10 mouse cellular contexts compared by ENCODE assay signal in the genomic region with DNA sequence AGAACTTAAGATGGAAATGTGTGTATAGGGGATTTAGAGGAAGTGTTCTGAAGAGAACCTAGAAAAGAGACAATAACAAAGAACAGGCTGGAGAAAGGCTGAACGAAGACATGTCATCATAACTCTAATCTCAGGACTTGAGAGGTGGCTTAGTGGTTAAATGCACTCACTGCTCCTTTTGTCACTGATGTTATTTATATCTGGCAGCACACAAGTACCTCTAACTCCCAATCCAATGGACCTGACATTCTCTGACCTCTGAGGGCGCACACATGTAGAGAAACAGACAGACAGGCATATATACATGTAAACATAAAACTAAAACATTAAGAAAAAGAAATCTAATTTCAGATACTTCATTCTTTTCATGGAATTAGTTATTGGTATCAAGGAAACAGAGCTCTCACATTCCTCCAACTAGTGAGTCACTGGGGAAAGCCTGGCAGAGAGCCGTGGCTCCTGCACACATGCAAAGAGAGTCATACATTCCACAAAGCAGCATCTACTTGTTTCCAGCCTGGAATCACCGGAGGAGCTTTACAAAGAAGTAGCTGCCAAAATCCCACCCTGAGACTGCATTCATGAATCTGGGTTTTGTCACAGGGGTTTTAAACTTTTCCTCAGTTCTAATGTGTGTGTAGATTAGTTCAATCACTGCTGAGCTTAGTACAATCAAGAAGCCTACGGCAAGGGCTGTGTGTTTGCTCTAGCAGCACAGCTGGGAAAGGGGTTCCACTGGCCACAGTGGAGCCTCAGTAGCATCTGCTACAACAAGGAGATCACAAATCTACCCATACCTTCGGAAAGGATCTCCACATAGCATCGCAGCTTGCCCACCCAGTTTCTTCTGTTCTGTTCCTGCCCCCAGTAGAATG.
DNase-seq lines count a peak whose midpoint lies in the region; ATAC-seq and TF ChIP-seq lines count a peak whose summit lies in the region.
"Had no signal": no experiment of that assay in that cellular context is flagged by ENCODE, and none has a peak within 500 bp of the region (broad histone marks: within the 10 kb centered on the region; RNA-seq: fewer than 3 reads in every experiment).

No protein-coding gene starts in this region.

- ATAC-seq in limb, embryonic 13.5 days (ENCODE audit: low FRiP score, low read depth), result peak; percentile 76; the same call in 1 of the 2 replicates
- ATAC-seq in CD4-positive, CD25-positive, alpha-beta regulatory T cell, adult 4 months, result no peak
- ATAC-seq in hindbrain, postnatal 0 days, result no peak
- no peak for ATAC-seq in liver, embryonic 12.5 days

- H3K9ac ChIP-seq in limb, embryonic 13.5 days, result no peak overlapping the region
- no peak overlapping the region for H3K9ac ChIP-seq in hindbrain, postnatal 0 days (replicated peaks; ENCODE audit: low read length)
- H3K9ac ChIP-seq in liver, embryonic 12.5 days, result no peak overlapping the region
- H3K9ac ChIP-seq: hindbrain, embryonic 14.5 days had no signal

- TF ChIP-seq POLR2A in embryonic fibroblast, embryonic 13.5 days (IDR thresholded peaks at IDR 0.05; ENCODE audit: low read depth, low read length), result no peak

- TF ChIP-seq CTCF in embryonic fibroblast, embryonic 13.5 days (IDR thresholded peaks at IDR 0.05; ENCODE audit: borderline replicate concordance, insufficient read depth, low read length), result no peak
- TF ChIP-seq CTCF in hindbrain, postnatal 0 days (IDR thresholded peaks at IDR 0.05; ENCODE audit: low read depth), result no peak

- no peaks in the 10 kb centered on the region for H3K36me3 ChIP-seq in limb, embryonic 13.5 days
- H3K36me3 ChIP-seq in limb, embryonic 10.5 days, result no peaks in the 10 kb centered on the region
- H3K36me3 ChIP-seq in hindbrain, postnatal 0 days (ENCODE audit: insufficient read depth, low read length), result no peaks in the 10 kb centered on the region
- no peaks in the 10 kb centered on the region for H3K36me3 ChIP-seq in liver, embryonic 12.5 days
- H3K36me3 ChIP-seq: G1E had no signal

- no peak overlapping the region for H3K27ac ChIP-seq in limb, embryonic 13.5 days
- H3K27ac ChIP-seq in limb, embryonic 10.5 days, result no peak overlapping the region
- peak overlapping the region; percentile 91 for H3K27ac ChIP-seq in embryonic fibroblast, embryonic 13.5 days (ENCODE audit: insufficient read depth, low read length)
- H3K27ac ChIP-seq in hindbrain, postnatal 0 days, result no peak overlapping the region
- H3K27ac ChIP-seq in liver, embryonic 12.5 days, result no peak overlapping the region
- H3K27ac ChIP-seq: hindbrain, embryonic 14.5 days had no signal

- no peak overlapping the region for H3K4me3 ChIP-seq in limb, embryonic 13.5 days
- H3K4me3 ChIP-seq in limb, embryonic 10.5 days, result no peak overlapping the region
- H3K4me3 ChIP-seq in embryonic fibroblast, embryonic 13.5 days (ENCODE audit: insufficient read depth, low read length), result no peak overlapping the region
- H3K4me3 ChIP-seq in hindbrain, postnatal 0 days (ENCODE audit: low read length), result no peak overlapping the region
- no peak overlapping the region for H3K4me3 ChIP-seq in liver, embryonic 12.5 days

- no peak for DNase-seq in limb, embryonic 10.5 days (ENCODE audit: low spot score)
- peak; percentile 71 for DNase-seq in heart, postnatal 4 days
- peak; percentile 49 for DNase-seq in right cerebral cortex, postnatal 25 days
- no peak for DNase-seq in hindbrain, postnatal 0 days (ENCODE audit: low spot score)

- H3K27me3 ChIP-seq in limb, embryonic 13.5 days, result no peaks in the 10 kb centered on the region
- H3K27me3 ChIP-seq in limb, embryonic 10.5 days (ENCODE audit: low read depth, poor library complexity, severe bottlenecking), result no peaks in the 10 kb centered on the region
- no peaks in the 10 kb centered on the region for H3K27me3 ChIP-seq in hindbrain, postnatal 0 days (ENCODE audit: insufficient read depth, low read length)
- H3K27me3 ChIP-seq in liver, embryonic 12.5 days (replicated peaks), result no peaks in the 10 kb centered on the region

- H3K9me3 ChIP-seq in limb, embryonic 13.5 days, result no peaks in the 10 kb centered on the region
- H3K9me3 ChIP-seq in limb, embryonic 10.5 days (replicated peaks), result no peaks in the 10 kb centered on the region
- H3K9me3 ChIP-seq in hindbrain, postnatal 0 days (ENCODE audit: low read length), result no peaks in the 10 kb centered on the region
- no peaks in the 10 kb centered on the region for H3K9me3 ChIP-seq in liver, embryonic 12.5 days (replicated peaks)
- H3K9me3 ChIP-seq: G1E had no signal

- no peak overlapping the region for H3K4me2 ChIP-seq in limb, embryonic 13.5 days (replicated peaks)
- H3K4me2 ChIP-seq in hindbrain, postnatal 0 days (ENCODE audit: low read depth, low read length), result no peak overlapping the region
- no peak overlapping the region for H3K4me2 ChIP-seq in liver, embryonic 12.5 days
- H3K4me2 ChIP-seq: hindbrain, embryonic 14.5 days had no signal

- 68% methylated on average over 7 of the region's 7 CpGs for WGBS in limb, embryonic 13.5 days
- WGBS in limb, embryonic 10.5 days, result 88% methylated on average over 7 of the region's 7 CpGs
- 61% methylated on average over 7 of the region's 7 CpGs for WGBS in hindbrain, postnatal 0 days
- WGBS in liver, embryonic 12.5 days (ENCODE audit: insufficient replicate concordance), result 58% methylated on average over 7 of the region's 7 CpGs

- no peaks in the 10 kb centered on the region for H3K4me1 ChIP-seq in limb, embryonic 13.5 days
- no peaks in the 10 kb centered on the region for H3K4me1 ChIP-seq in limb, embryonic 10.5 days
- peaks cover 14% of the 10 kb centered on the region for H3K4me1 ChIP-seq in embryonic fibroblast, embryonic 13.5 days (ENCODE audit: control insufficient read depth, insufficient read depth, low read length)
- H3K4me1 ChIP-seq in hindbrain, postnatal 0 days (ENCODE audit: insufficient read depth, low read length), result no peaks in the 10 kb centered on the region
- H3K4me1 ChIP-seq in liver, embryonic 12.5 days, result no peaks in the 10 kb centered on the region

Comparison
In these comparisons a context has a peak if more than half of its experiments do, and no peak if none do; other contexts are left out.
1. DNase-seq: peak in heart, postnatal 4 days (single experiment) and right cerebral cortex, postnatal 25 days (single experiment); none in limb, embryonic 10.5 days (single experiment) and hindbrain, postnatal 0 days (single experiment).